Mouse (Mus musculus): ENCODE results near the gene Gm32802. TPM values are rescaled to one million over a fixed set of nuclear protein-coding genes. Genes with fewer than 3 reads are reported as not detected.
"Not testable (repeated sequence)": the region's sequence is repeated elsewhere in the genome, so short reads cannot be mapped to it uniquely, and the experiment has no call there.

Gm32802 gene
- 0.25 TPM in 1 of 2 replicates, not detected in the other for total RNA-seq (2017)

GRCm38 (mm10) chr10:118258388-118258787 is at the start of gene Gm32802:
TSS of gene Gm32802 (plus strand) at chr10:118258688.
- ATAC-seq (ENCODE audit: extremely low read depth, insufficient number of reproducible peaks, low FRiP score, poor library complexity, severe bottlenecking), result not testable (repeated sequence)

- not testable (repeated sequence) for ATAC-seq (ENCODE audit: extremely low read depth, insufficient number of reproducible peaks, low FRiP score, poor library complexity, severe bottlenecking)
These were observed 42.6 kb upstream of the Gm32802 start for GRCm38 (mm10) chr10:118215719-118216393.

GRCm38 (mm10) chr10:118227629-118228028 is 30.9 kb upstream of the Gm32802 start:
- not testable (repeated sequence) for ATAC-seq (ENCODE audit: extremely low read depth, insufficient number of reproducible peaks, low FRiP score, poor library complexity, severe bottlenecking)

GRCm38 (mm10) chr10:118232607-118233006 is 25.9 kb upstream of the Gm32802 start:
- not testable (repeated sequence) for ATAC-seq (ENCODE audit: extremely low read depth, insufficient number of reproducible peaks, low FRiP score, poor library complexity, severe bottlenecking)

GRCm38 (mm10) chr10:118240680-118241079 is 17.8 kb upstream of the Gm32802 start, which contains the start of gene Gm32717:
TSS of gene Gm32717 (minus strand) at chr10:118240780.
- ATAC-seq (ENCODE audit: extremely low read depth, insufficient number of reproducible peaks, low FRiP score, poor library complexity, severe bottlenecking), result not testable (repeated sequence)

GRCm38 (mm10) chr10:118249006-118249595 is 9.4 kb upstream of the Gm32802 start:
- ATAC-seq (ENCODE audit: extremely low read depth, insufficient number of reproducible peaks, low FRiP score, poor library complexity, severe bottlenecking), result not testable (repeated sequence)

- ATAC-seq (ENCODE audit: extremely low read depth, insufficient number of reproducible peaks, low FRiP score, poor library complexity, severe bottlenecking), result no peak
These were observed 7.6 kb upstream of the Gm32802 start for GRCm38 (mm10) chr10:118250852-118251295.

GRCm38 (mm10) chr10:118268812-118269211 is 10.3 kb downstream of the Gm32802 start:
- not testable (repeated sequence) for ATAC-seq (ENCODE audit: extremely low read depth, insufficient number of reproducible peaks, low FRiP score, poor library complexity, severe bottlenecking)

- ATAC-seq (ENCODE audit: extremely low read depth, insufficient number of reproducible peaks, low FRiP score, poor library complexity, severe bottlenecking), result not testable (repeated sequence)
These were observed 12.9 kb downstream of the Gm32802 start for GRCm38 (mm10) chr10:118271416-118271815.

- ATAC-seq (ENCODE audit: extremely low read depth, insufficient number of reproducible peaks, low FRiP score, poor library complexity, severe bottlenecking), result not testable (repeated sequence)
These were observed 19.6 kb downstream of the Gm32802 start for GRCm38 (mm10) chr10:118278069-118278468.

GRCm38 (mm10) chr10:118282565-118282964 is 24.1 kb downstream of the Gm32802 start:
- ATAC-seq (ENCODE audit: extremely low read depth, insufficient number of reproducible peaks, low FRiP score, poor library complexity, severe bottlenecking), result not testable (repeated sequence)

- not testable (repeated sequence) for ATAC-seq (ENCODE audit: extremely low read depth, insufficient number of reproducible peaks, low FRiP score, poor library complexity, severe bottlenecking)
These were observed 24.5 kb downstream of the Gm32802 start for GRCm38 (mm10) chr10:118283016-118283415.

- no peak for ATAC-seq (ENCODE audit: extremely low read depth, insufficient number of reproducible peaks, low FRiP score, poor library complexity, severe bottlenecking)
These were observed 36.5 kb downstream of the Gm32802 start, which contains the start of gene Iltifb for GRCm38 (mm10) chr10:118294938-118295337. TSS of gene Iltifb (minus strand) at chr10:118295038.

- not testable (repeated sequence) for ATAC-seq (ENCODE audit: extremely low read depth, insufficient number of reproducible peaks, low FRiP score, poor library complexity, severe bottlenecking)
These were observed 43.6 kb downstream of the Gm32802 start for GRCm38 (mm10) chr10:118302133-118302532.

Other genes starting within 250 kb of the Gm32802 start
- gene Mdm1, start 116.9 kb upstream of the Gm32802 start, total RNA-seq (2017), result 67.0 and 74.5 TPM in 2 replicates
- not detected in 2 replicates for gene Il22, start 53.7 kb upstream of the Gm32802 start, total RNA-seq (2017)
- 0.25 TPM in 1 of 2 replicates, not detected in the other for gene Gm32717, start 17.9 kb upstream of the Gm32802 start, total RNA-seq (2017)
- gene Iltifb, start 36.4 kb downstream of the Gm32802 start, total RNA-seq (2017), result not detected in 2 replicates
- not detected in 2 replicates for gene Gm9040, start 68.3 kb downstream of the Gm32802 start, total RNA-seq (2017)
- not detected in 2 replicates for gene Gm9044, start 73.7 kb downstream of the Gm32802 start, total RNA-seq (2017)
- not detected in 2 replicates for gene Gm9045, start 79.1 kb downstream of the Gm32802 start, total RNA-seq (2017)
- gene Gm9046, start 84.6 kb downstream of the Gm32802 start, total RNA-seq (2017), result not detected in 2 replicates
- not detected in 2 replicates for gene Gm9048, start 90.0 kb downstream of the Gm32802 start, total RNA-seq (2017)
- not detected in 2 replicates for gene Gm9049, start 95.4 kb downstream of the Gm32802 start, total RNA-seq (2017)
- 0.49 and 0.58 TPM in 2 replicates for gene Ifng, start 182.4 kb downstream of the Gm32802 start, total RNA-seq (2017)